Mouse (Mus musculus): ENCODE measurements around the gene Ank.

- TF ChIP-seq CTCF (IDR thresholded peaks at IDR 0.05) (peak; percentile 89), EP300 (IDR thresholded peaks at IDR 0.05) (no peak)
These were observed 146.2 kb downstream of the Ank start for GRCm38 (mm10) chr15:27612533-27613221.
